Mouse (Mus musculus): ENCODE measurements around the gene Hipk1.

DNA sequence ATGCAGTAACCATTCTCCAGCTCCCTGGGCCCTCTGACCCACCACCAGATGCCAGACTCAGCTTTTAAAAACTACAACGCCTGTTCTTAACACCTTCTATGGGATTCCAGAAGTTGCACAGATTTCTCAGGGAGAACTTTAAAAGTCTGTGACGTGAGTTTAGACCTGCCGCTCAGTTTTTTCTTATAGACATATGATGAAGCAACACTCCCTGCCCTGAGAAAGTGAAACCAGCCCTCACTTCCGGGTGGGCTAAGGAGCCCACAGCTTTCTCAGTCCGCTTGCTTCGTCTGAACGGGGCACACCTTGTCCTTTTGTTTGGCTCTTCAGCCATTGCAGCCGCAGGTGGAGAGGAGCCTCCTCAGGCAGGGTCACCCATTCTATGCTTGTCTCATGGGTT is 76.4 kb downstream of the Hipk1 start:
- no peak for TF ChIP-seq CTCF (conservative IDR thresholded peaks at IDR 0.05; ENCODE audit: low read length)
- no peak for TF ChIP-seq POU5F1 (IDR thresholded peaks at IDR 0.05; ENCODE audit: borderline replicate concordance, low read length)
